Mouse (Mus musculus): ENCODE data around the gene Jund.

- TF ChIP-seq POLR2A (IDR thresholded peaks at IDR 0.05; ENCODE audit: low read depth, low read length) (no peak), USF2 (conservative IDR thresholded peaks at IDR 0.05; ENCODE audit: low read depth, low read length) (no peak), SMC3 (IDR thresholded peaks at IDR 0.05; ENCODE audit: low read depth, low read length) (no peak), MXI1 (IDR thresholded peaks at IDR 0.05; ENCODE audit: low read depth, low read length) (no peak), POLR2AphosphoS2 (IDR thresholded peaks at IDR 0.05; ENCODE audit: low read depth, low read length) (no peak), CTCF (conservative IDR thresholded peaks at IDR 0.05 in 1 of 2, IDR thresholded peaks at IDR 0.05 in 1 of 2; ENCODE audit: low read depth in 2 of 2, low read length in 2 of 2) (no peak), MAX (IDR thresholded peaks at IDR 0.05; ENCODE audit: low read length) (no peak), IRF4 (IDR thresholded peaks at IDR 0.05; ENCODE audit: low read depth, low read length) (no peak), ZC3H11A (IDR thresholded peaks at IDR 0.05; ENCODE audit: low read depth, low read length) (no peak), ETS1 (conservative IDR thresholded peaks at IDR 0.05; ENCODE audit: low read depth, low read length) (no peak), RCOR1 (conservative IDR thresholded peaks at IDR 0.05; ENCODE audit: low read depth, low read length) (no peak), NELFE (IDR thresholded peaks at IDR 0.05; ENCODE audit: low read depth, low read length) (no peak), CHD2 (IDR thresholded peaks at IDR 0.05; ENCODE audit: low read length) (no peak)
Observed at GRCm38 (mm10) chr8:70721601-70722000, 22.9 kb downstream of the Jund start.

All from CH12.LX (cell line).